Mouse (Mus musculus) thymus, adult 2 months (tissue): ENCODE data around the gene Ripply2. TPM values are rescaled to one million over a fixed set of nuclear protein-coding genes. Genes with fewer than 3 reads are reported as not detected.

Experiments used
- DNase-seq: peaks from one replicate; pipeline ENCODE4 v3.0.0; 2021
- H3K27ac ChIP-seq: fragments of 200-500 bp; 2 replicates; pipeline ENCODE4 v1.5.1; 2012; ENCODE audit warnings: low read length, control low read depth; ENCODE audit not compliant: control insufficient read depth, insufficient read depth
- H3K27me3 ChIP-seq: fragments of 200-500 bp; 2 replicates; pipeline ENCODE4 v1.6.1; 2012; ENCODE audit warnings: mild to moderate bottlenecking, low read length, moderate library complexity, mixed read lengths; ENCODE audit not compliant: control insufficient read depth, insufficient read depth
- H3K36me3 ChIP-seq: fragments of 200-500 bp; 2 replicates; pipeline ENCODE4 v1.6.1; 2012; ENCODE audit warnings: mild to moderate bottlenecking, low read length, moderate library complexity; ENCODE audit not compliant: control insufficient read depth, insufficient read depth
- H3K4me1 ChIP-seq: fragments of 200-500 bp; replicated peaks from 2 replicates; pipeline ENCODE4 v1.6.1; 2012; ENCODE audit warnings: low read length; ENCODE audit not compliant: control insufficient read depth, insufficient read depth
- H3K4me3 ChIP-seq: fragments of 200-500 bp; 2 replicates; pipeline ENCODE4 v1.5.1; 2012; ENCODE audit warnings: mild to moderate bottlenecking, low read length, control low read depth, moderate library complexity; ENCODE audit not compliant: control insufficient read depth, insufficient read depth
- CTCF ChIP-seq: fragments of 200-500 bp; IDR thresholded peaks from 2 replicates; pipeline ENCODE4 v1.5.1; 2012; ENCODE audit warnings: mild to moderate bottlenecking, control low read depth, low read length, moderate library complexity, borderline replicate concordance; ENCODE audit not compliant: control insufficient read depth, poor library complexity, insufficient read depth; ENCODE audit errors: extremely low read depth
- POLR2A ChIP-seq: fragments of 200-500 bp; IDR thresholded peaks from 2 replicates; pipeline ENCODE4 v1.6.1; 2012; ENCODE audit warnings: mild to moderate bottlenecking, low read length, control low read depth, moderate library complexity; ENCODE audit not compliant: control insufficient read depth, poor library complexity, insufficient read depth; ENCODE audit errors: extremely low read depth
- WGBS: fragments of 180-500 bp; shearing (Covaris S2); methylation state at CpG from one replicate; pipeline ENCODE4 v1.1.7; 2018; 5-methylcytosine and 5-hydroxymethylcytosine counted together
- polyA plus RNA-seq: library from polyadenylated mRNA; depleted of rRNA; stranded (reverse); fragments of >200 nt; gene quantifications from 2 replicates; pipeline ENCODE4 v1.2.3, GENCODE M21; 2012

Ripply2 gene
- polyA plus RNA-seq, 1 experiment, result 0.78 TPM

DNA sequence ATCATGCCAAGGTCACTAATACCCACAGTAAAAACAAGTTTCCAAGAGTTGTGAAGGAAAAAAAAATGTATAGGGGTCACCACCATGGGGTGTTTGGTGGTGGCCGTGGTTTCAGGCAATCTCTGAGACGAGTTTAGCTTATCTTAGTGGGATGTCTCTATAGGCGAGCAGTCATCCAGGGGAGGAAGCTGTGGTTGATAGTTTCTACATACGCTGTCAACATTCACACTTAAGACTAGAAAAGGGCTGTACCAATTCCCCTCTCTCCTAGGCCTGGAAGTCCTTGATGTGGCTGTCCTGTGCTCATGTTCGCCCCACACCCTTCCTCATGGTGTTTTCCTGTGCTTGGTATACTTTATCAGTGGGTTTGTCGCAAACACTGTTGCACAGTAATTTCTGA, 10.4 kb downstream of the Ripply2 start:
- H3K4me3 ChIP-seq, result no peak overlapping the region
- no peak for TF ChIP-seq POLR2A
- no peak for TF ChIP-seq CTCF
- DNase-seq, result no peak
- H3K36me3 ChIP-seq, result no peaks in the 10 kb centered on the region
- no peak overlapping the region for H3K27ac ChIP-seq
- no peaks in the 10 kb centered on the region for H3K27me3 ChIP-seq
- 10% methylated on average over 6 of the region's 6 CpGs for WGBS
- no peaks in the 10 kb centered on the region for H3K4me1 ChIP-seq

GRCm38 (mm10) chr9:87027423-87028084, 12.2 kb downstream of the Ripply2 start:
- Histone ChIP-seq H3K27me3 (no peaks in the 10 kb centered on the region), H3K36me3 (no peaks in the 10 kb centered on the region; the same call in 1 of the 2 replicates), H3K4me1 (no peaks in the 10 kb centered on the region), H3K27ac (no peak overlapping the region), H3K4me3 (no peak overlapping the region)
- TF ChIP-seq CTCF (no peak), POLR2A (no peak)
- 53% methylated on average over 8 of the region's 8 CpGs for whole genome bisulfite sequencing
- peak; percentile 49 for DNase-seq

GRCm38 (mm10) chr9:87032196-87032595, 16.9 kb downstream of the Ripply2 start:
- no peak overlapping the region for H3K4me3 ChIP-seq
- no peak for DNase-seq
- TF ChIP-seq POLR2A (no peak), CTCF (no peak)
- no peaks in the 10 kb centered on the region for H3K4me1 ChIP-seq
- H3K27ac ChIP-seq, result no peak overlapping the region
- no peaks in the 10 kb centered on the region for H3K27me3 ChIP-seq
- 93% methylated on average over 4 of the region's 4 CpGs for WGBS
- peaks cover 3% of the 10 kb centered on the region; the same call in 1 of the 2 replicates for H3K36me3 ChIP-seq

- DNase-seq, result no peak
- Histone ChIP-seq H3K4me3 (no peak overlapping the region), H3K4me1 (no peaks in the 10 kb centered on the region), H3K36me3 (peaks cover 3% of the 10 kb centered on the region; the same call in 1 of the 2 replicates), H3K27ac (no peak overlapping the region), H3K27me3 (no peaks in the 10 kb centered on the region)
- TF ChIP-seq POLR2A (no peak), CTCF (no peak)
- 90% methylated on average over 2 of the region's 2 CpGs for WGBS
Measured at GRCm38 (mm10) chr9:87034831-87035580, 19.7 kb downstream of the Ripply2 start.

GRCm38 (mm10) chr9:87049425-87049824, 34.1 kb downstream of the Ripply2 start:
- H3K27me3 ChIP-seq, result no peaks in the 10 kb centered on the region
- no peak for DNase-seq
- H3K4me1 ChIP-seq, result no peaks in the 10 kb centered on the region
- H3K4me3 ChIP-seq, result no peak overlapping the region
- H3K27ac ChIP-seq, result no peak overlapping the region
- 95% methylated on average over 4 of the region's 4 CpGs for WGBS
- H3K36me3 ChIP-seq, result no peaks in the 10 kb centered on the region
- TF ChIP-seq CTCF, result no peak
- no peak for TF ChIP-seq POLR2A

DNA sequence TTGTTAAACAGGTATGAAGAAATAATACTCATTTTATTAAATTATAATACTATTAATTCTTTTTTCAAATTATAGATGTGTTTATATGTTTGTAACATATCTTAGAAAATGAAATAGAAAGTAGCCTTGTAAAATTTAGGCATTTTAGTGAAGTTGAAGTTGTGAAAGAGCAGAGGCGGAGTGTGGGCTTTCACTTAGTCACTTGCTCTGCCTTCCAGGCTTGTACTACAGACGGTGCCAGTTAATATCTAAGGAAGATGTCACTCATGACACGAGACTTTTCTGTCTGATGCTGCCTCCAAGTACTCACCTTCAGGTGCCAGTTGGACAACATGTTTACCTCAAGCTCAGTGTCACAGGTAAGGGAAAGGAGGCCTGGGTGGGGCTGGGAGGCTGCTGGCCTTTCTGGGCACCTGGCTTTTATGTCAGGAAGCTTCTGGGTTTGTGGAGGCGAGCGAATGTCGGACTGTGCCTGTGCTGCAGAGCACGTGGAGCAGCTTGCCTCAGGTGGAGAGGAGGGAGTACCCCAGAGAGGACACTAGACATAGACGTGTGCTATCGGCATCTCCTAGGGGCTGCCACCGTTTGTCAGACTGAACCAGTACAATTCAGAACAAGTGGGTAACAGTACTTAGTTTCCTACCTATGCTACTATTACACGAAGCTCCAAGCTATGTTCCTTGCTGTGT, 40.4 kb downstream of the Ripply2 start:
- WGBS, result 95% methylated on average over 11 of the region's 11 CpGs
- no peak for DNase-seq
- TF ChIP-seq CTCF (no peak), POLR2A (no peak)

More for the DNA sequence above, 40.4 kb downstream of the Ripply2 start:
- no peak overlapping the region for H3K4me3 ChIP-seq
- no peaks in the 10 kb centered on the region for H3K27me3 ChIP-seq
- H3K27ac ChIP-seq, result no peak overlapping the region
- H3K36me3 ChIP-seq, result 0 out of 2 replicates have a peak, but pooled peaks cover 4% of the 10 kb centered on the region
- H3K4me1 ChIP-seq, result no peaks in the 10 kb centered on the region
